16 mouse cellular contexts compared by ENCODE assay signal in genomic region chr11:102716135-102716534, GRCm38 (mm10). TPM values are rescaled to one million over a fixed set of nuclear protein-coding genes. Genes with fewer than 3 reads are reported as not detected.
"Had no signal": no experiment of that assay in that cellular context is flagged by ENCODE, and none has a peak within 500 bp of the region (broad histone marks: within the 10 kb centered on the region; RNA-seq: fewer than 3 reads in every experiment).

No protein-coding gene starts in this region.

- H3K9me3 ChIP-seq: midbrain, embryonic 13.5 days; neural tube, embryonic 15.5 days had no signal

- DNase-seq: kidney, postnatal 14 days; lung, adult 18-20 months; spleen, adult 18-20 months; thymus, adult 2 months; thymus, postnatal 25 days had no signal

- H3K27me3 ChIP-seq: limb, embryonic 12.5 days; midbrain, embryonic 13.5 days; neural tube, embryonic 15.5 days had no signal

- H3K4me3 ChIP-seq: limb, embryonic 12.5 days; midbrain, embryonic 13.5 days; myocyte; neural tube, embryonic 15.5 days had no signal

- ATAC-seq: midbrain, embryonic 13.5 days had no signal

- H3K27ac ChIP-seq: limb, embryonic 12.5 days; liver, embryonic 14.5 days; midbrain, embryonic 13.5 days; neural tube, embryonic 15.5 days had no signal

- H3K36me3 ChIP-seq: limb, embryonic 12.5 days; midbrain, embryonic 13.5 days; neural tube, embryonic 15.5 days had no signal

- H3K4me1 ChIP-seq: limb, embryonic 12.5 days; midbrain, embryonic 13.5 days; neural tube, embryonic 15.5 days had no signal

RNA-seq across cellular contexts. Expression of gene Meioc, which starts 52.6 kb away (rescaled TPM):
- total RNA-seq: layer of hippocampus, adult 8-10 months; layer of hippocampus, postnatal 14 days; left cerebral cortex, adult 18-20 months; left cerebral cortex, postnatal 10 days; liver, adult 2 months had no signal
- polyA plus RNA-seq: large intestine, adult 2 months; liver, adult 2 months; thymus, adult 2 months had no signal
